Mouse (Mus musculus): ENCODE measurements around the gene Rybp.

- no peak for TF ChIP-seq POLR2A (IDR thresholded peaks at IDR 0.05; ENCODE audit: control insufficient read depth, extremely low read depth, insufficient read depth, low read length, poor library complexity)
- no peak for TF ChIP-seq CTCF (IDR thresholded peaks at IDR 0.05; ENCODE audit: borderline replicate concordance, control insufficient read depth, extremely low read depth, insufficient read depth, low read length, poor library complexity)
Measured at GRCm38 (mm10) chr6:100217507-100217906, 69.8 kb downstream of the Rybp start.

Measured in thymus, adult 2 months (tissue).